Mouse (Mus musculus) neutrophil, adult 5-6 weeks (primary cell): Measurements from ENCODE around the gene Tedc1. TPM values are rescaled to one million over a fixed set of nuclear protein-coding genes. Genes with fewer than 3 reads are reported as not detected.
A peak's percentile ranks its signal among the peaks of the same experiment; 100 is the strongest.

Experiments used
- ATAC-seq: fragments of 151-379, 151-347 bp; 2 replicates; pipeline ENCODE4 v1.8.0; 2017; ENCODE audit warnings: mild to moderate bottlenecking, moderate TSS enrichment; ENCODE audit not compliant: insufficient number of reproducible peaks, poor library complexity, low FRiP score, severe bottlenecking; ENCODE audit errors: extremely low read depth
- total RNA-seq: library from RNA; stranded (forward); fragments of 200-1000 nt; gene quantifications from 2 replicates; pipeline ENCODE4 v1.2.3, GENCODE M21; 2017

Tedc1 gene
- total RNA-seq, 1 experiment from 2014 or later, result 3.8 TPM

- no peak for ATAC-seq
Observed at GRCm38 (mm10) chr12:113151046-113151445, 5.2 kb upstream of the Tedc1 start.

GRCm38 (mm10) chr12:113151661-113152271 is 4.5 kb upstream of the Tedc1 start:
- ATAC-seq, result no peak

GRCm38 (mm10) chr12:113152272-113152661 is 4.0 kb upstream of the Tedc1 start:
- ATAC-seq, result no peak

- ATAC-seq, result no peak
Observed at GRCm38 (mm10) chr12:113152991-113153525, 3.2 kb upstream of the Tedc1 start.

- no peak for ATAC-seq
Observed at GRCm38 (mm10) chr12:113153971-113154370, 2.2 kb upstream of the Tedc1 start.

DNA sequence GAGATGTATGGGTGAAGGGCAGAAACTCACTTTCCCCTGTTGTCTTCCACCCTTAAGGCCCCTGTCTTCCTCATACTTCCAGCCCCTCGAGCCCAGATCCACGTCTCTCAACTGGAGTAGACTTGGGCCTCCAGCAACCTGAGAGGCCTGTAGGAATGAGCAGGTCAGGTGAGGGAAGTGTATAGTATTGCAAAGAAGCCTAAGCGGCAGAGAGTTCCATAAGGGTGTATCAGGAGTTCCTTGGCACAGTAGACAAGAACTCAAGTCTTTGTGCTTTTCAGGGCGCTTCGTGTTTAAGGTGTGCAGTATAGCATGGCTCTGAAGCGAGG is 1.5 kb upstream of the Tedc1 start:
- ATAC-seq, result no peak

GRCm38 (mm10) chr12:113155076-113155771 is 997 bp upstream of the Tedc1 start:
- no peak for ATAC-seq

DNA sequence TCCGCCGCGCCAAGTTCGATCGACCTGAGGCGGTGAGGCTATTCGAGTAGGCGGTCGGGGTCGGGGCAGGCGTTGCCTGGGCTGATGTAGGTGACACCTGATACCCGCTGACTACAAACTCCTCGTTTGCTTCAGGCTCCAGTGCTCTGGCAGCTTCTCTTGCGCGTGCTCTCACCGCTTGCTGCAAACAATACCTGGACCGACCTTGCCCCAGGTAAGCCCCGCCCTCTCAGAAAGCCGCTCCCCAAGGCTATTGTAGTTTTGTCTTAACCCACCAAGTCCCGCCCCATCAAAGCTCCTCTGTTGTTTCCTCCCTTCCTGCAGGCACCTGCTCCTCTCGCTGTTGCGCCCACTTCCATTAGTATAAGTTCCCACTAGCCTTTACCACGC is 314 bp downstream of the Tedc1 start:
- ATAC-seq, result no peak

GRCm38 (mm10) chr12:113157002-113157401 is 781 bp downstream of the Tedc1 start:
- ATAC-seq, result no peak

GRCm38 (mm10) chr12:113157521-113157920 is 1.3 kb downstream of the Tedc1 start:
- ATAC-seq, result no peak

- ATAC-seq, result no peak
Observed at GRCm38 (mm10) chr12:113157971-113158370, 1.8 kb downstream of the Tedc1 start.

- ATAC-seq, result no peak
Observed at GRCm38 (mm10) chr12:113163561-113164006, 7.4 kb downstream of the Tedc1 start.

DNA sequence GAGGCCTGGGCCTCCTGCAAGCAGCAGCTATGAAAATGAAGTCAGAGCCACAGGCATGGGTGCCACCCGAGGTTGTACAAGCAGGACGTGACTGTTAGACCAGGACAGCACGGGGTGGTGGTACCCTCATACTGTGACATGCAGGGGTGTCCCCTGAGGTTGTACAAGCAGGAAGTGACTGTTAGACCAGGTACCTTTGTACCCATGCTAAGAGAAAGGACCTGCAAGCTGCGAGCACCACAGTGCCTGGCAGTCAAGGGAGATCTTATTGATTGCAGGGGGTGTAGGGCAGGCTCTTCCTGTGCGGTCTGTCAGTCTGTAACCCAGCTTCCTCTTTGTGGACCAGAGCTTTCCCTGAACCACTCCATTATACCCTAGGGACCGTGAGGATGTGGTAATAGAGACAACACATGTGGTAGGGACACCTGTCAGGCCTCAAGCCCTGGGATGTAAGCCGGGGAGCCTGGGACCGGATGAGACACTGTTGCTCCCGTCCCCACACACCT is 11.9 kb downstream of the Tedc1 start:
- ATAC-seq, result peak; percentile 84

DNA sequence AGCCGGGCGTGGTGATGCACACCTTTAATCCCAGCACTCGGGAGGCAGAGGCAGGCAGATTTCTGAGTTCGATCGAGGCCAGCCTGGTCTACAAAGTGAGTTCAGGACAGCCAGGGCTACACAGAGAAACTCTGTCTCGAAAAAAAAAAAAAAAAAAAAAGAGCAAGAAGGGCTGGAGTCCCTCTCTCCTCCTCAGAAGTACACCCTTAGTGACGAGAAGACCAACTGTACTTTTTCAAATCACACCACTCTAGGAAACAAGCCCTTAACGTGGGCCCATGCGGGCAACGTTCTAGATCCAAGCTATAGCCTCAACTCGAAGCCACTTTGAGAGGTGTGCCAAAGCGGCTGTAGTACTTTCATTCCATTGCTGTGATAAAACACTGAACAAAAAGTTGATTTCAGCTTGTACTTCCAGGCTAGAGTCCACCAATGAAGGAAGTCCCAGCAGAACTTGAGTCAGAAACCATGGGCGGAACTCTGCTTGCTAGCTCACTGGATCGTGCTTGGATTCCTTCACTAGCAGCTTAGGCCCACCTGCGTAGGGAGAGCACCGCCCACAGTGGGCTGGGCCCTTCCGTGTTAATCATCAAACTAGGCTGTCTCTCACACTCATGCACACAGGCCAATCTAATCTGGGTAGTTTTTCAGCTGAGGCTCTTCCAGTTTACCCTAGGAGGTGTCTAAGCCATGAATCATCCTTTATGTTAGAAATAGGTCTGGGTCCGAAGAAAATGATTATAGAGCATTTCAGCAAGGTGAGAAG is 20.9 kb downstream of the Tedc1 start:
- no peak for ATAC-seq

- no peak for ATAC-seq
Observed at GRCm38 (mm10) chr12:113181020-113181419, 24.8 kb downstream of the Tedc1 start.

DNA sequence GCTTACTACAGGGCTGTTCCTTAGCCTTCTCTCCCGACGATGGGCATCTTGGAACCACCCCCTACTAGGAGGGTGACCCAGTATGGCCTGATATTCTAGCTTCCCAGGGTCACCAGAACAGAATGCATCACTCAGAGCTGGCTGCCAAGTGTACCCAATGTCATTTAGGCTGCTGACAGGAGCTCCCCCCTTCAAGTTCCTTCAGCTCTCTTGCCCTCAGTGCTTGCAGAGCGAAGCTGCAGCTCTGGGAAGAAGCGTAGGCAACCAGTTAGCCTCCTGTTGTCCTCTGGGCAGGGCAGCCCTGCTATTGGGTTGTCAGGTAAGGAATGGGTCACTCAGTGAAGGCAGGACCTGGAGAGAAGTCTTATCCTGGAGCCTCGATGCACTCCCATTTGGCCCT is 28.7 kb downstream of the Tedc1 start:
- ATAC-seq, result no peak

DNA sequence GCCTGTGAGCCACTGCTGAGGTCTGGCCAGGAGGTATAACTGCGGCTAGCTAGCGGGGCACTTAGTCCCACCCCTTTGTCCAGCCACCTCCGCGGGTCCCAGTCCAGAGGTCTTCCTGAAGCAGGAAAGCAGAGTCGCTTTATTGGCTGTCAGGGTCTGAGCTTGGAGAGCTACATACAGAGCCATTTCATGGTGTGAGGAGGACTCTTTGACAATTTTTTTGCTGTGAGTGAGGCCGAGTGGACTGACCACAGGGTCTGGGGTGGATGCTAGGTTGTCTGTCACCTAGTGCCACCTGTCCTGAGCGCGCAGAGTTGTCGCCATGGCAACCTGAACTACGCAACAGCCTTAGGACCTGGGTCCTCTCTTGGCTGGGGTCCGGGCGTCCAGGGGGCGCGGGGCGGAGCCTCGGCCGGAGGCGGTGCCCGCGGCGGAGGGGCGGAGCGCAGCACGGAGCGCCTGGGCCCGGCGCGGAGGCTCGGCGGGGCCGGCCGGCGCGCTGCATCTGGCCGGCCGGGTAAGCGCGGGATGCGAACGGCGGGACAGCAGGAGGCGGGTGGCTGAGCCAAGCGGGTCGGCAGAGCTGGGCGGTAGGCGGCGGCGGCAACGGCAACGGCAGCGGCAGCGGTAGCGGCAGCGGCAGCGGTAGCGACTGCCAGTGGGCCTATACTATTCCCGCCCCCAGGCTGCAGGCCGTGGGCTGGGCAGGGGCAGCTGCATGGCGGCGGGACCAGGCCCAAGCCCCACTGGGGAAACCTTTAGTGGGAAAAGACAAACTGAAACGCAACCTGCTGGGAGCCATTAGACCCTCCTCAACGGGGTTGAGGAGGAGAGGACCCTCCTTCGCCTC is 29.4 kb downstream of the Tedc1 start, which contains the start of gene Tmem121:
Gene Tmem121 (plus strand): TSS at position 489 of the 850 bp plus-strand sequence.
- ATAC-seq, result no peak

DNA sequence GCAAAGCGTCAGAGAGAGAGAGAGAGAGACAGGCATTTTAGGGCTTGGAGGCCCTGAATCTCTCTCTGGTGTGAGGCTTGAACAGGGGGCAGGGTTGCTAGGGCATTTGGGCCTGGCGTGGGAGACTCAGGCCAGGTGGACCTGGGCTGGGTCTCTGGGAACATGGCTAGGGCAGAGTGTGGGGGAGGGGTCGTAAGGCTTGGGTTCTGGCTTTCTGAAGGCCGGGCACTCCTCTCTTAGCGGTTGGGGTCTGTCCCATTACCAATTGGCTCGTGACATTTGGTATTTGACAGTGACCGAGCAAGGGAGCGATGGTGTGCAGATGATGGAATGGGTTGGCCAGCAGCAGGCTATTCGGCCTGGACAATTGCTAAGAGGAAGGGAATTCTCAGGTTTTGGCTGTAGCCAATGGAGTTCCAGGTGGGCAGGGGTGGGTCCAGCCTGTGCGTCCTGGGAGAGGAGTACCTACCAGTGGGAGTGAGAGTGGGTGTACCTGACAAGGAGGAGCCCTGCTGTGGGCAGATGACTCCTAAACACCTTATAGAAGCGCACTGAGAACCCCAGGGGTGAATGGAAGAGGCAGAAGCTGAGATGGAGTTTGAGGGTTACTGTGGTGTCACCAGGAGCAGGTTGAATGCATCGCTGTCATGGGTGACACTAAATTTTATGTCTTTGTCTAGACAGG is 30.2 kb downstream of the Tedc1 start:
- no peak for ATAC-seq
